Mouse (Mus musculus) bone marrow macrophage, adult 2 months (primary cell): ENCODE data around the gene Mvb12b.

Source experiments
- CTCF ChIP-seq: IDR thresholded peaks from 2 replicates; pipeline ENCODE4 v1.5.1; 2012; ENCODE audit warnings: low read depth, mild to moderate bottlenecking, low read length, moderate library complexity
- POLR2A ChIP-seq: IDR thresholded peaks from 2 replicates; pipeline ENCODE4 v1.6.1; 2012; ENCODE audit warnings: mild to moderate bottlenecking, low read depth, low read length, borderline replicate concordance

DNA sequence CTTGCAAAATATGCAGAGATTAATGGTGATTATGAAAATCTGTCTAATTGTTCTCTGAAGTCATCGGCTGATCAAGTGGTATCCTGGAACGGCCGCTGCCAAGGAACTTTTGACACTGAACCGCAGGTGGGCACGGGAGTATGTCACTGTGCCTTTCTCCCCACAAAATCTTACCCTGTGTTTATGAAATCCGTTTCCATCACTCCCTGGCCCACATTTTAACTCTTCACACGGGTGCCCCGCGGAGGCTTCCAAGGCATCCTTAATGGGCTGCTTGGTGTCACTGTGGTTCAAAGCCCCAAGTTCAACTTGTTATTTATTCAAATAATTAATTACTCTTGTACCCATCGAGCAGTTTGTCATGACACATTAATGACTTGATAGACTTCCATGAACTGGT, 116.4 kb downstream of the Mvb12b start:
- no peak for TF ChIP-seq CTCF
- no peak for TF ChIP-seq POLR2A
